Mouse (Mus musculus): ENCODE measurements around the gene Pheta2. TPM values are rescaled to one million over a fixed set of nuclear protein-coding genes. Genes with fewer than 3 reads are reported as not detected.

Pheta2 gene
- 0.26 TPM for polyA plus RNA-seq (2014; fragmentation: Illumina TruSeq; extraction: RNeasy Lipid Tissue Mini Kit (QIAGEN cat#74804); ENCODE audit: low read depth, low replicate concordance)

GRCm38 (mm10) chr15:82338593-82339112 lies at the start of gene Pheta2, which contains the start of the genes Naga and Smdt1:
TSS of gene Pheta2 (plus strand) at chr15:82338942.
TSS of gene Naga (minus strand) at chr15:82338925.
TSS of gene Smdt1 (plus strand) at chr15:82338959.

GRCm38 (mm10) chr15:82298764-82299561 lies 39.8 kb upstream of the Pheta2 start, which contains the start of gene Wbp2nl:
TSS of gene Wbp2nl (plus strand) at chr15:82298954.

GRCm38 (mm10) chr15:82354126-82354945 lies 15.6 kb downstream of the Pheta2 start, which contains the start of gene Ndufa6:
TSS of gene Ndufa6 (minus strand) at chr15:82354322.

GRCm38 (mm10) chr15:82379871-82380713 lies 41.4 kb downstream of the Pheta2 start, which contains the start of gene Cyp2d22:
TSS of gene Cyp2d22 (minus strand) at chr15:82380260.

GRCm38 (mm10) chr15:82393922-82394321 lies 55.2 kb downstream of the Pheta2 start, which contains the start of gene Cyp2d11:
TSS of gene Cyp2d11 (minus strand) at chr15:82394022.

Other genes with a start within 250 kb of the Pheta2 start
- 1.1 TPM for gene Ccdc134, start 211.0 kb upstream of the Pheta2 start, polyA plus RNA-seq (2014; fragmentation: Illumina TruSeq; extraction: RNeasy Lipid Tissue Mini Kit (QIAGEN cat#74804); ENCODE audit: low read depth, low replicate concordance)
- gene Srebf2, start 191.8 kb upstream of the Pheta2 start, polyA plus RNA-seq (2014; fragmentation: Illumina TruSeq; extraction: RNeasy Lipid Tissue Mini Kit (QIAGEN cat#74804); ENCODE audit: low read depth, low replicate concordance), result 7.5 TPM
- not detected for gene Shisa8, start 126.1 kb upstream of the Pheta2 start, polyA plus RNA-seq (2014; fragmentation: Illumina TruSeq; extraction: RNeasy Lipid Tissue Mini Kit (QIAGEN cat#74804); ENCODE audit: low read depth, low replicate concordance)
- gene Tnfrsf13c, start 114.6 kb upstream of the Pheta2 start, polyA plus RNA-seq (2014; fragmentation: Illumina TruSeq; extraction: RNeasy Lipid Tissue Mini Kit (QIAGEN cat#74804); ENCODE audit: low read depth, low replicate concordance), result not detected
- gene Cenpm, start 94.2 kb upstream of the Pheta2 start, polyA plus RNA-seq (2014; fragmentation: Illumina TruSeq; extraction: RNeasy Lipid Tissue Mini Kit (QIAGEN cat#74804); ENCODE audit: low read depth, low replicate concordance), result 2.0 TPM
- not detected for gene 1500009C09Rik, start 86.5 kb upstream of the Pheta2 start, polyA plus RNA-seq (2014; fragmentation: Illumina TruSeq; extraction: RNeasy Lipid Tissue Mini Kit (QIAGEN cat#74804); ENCODE audit: low read depth, low replicate concordance)
- not detected for gene Sept3, start 64.0 kb upstream of the Pheta2 start, polyA plus RNA-seq (2014; fragmentation: Illumina TruSeq; extraction: RNeasy Lipid Tissue Mini Kit (QIAGEN cat#74804); ENCODE audit: low read depth, low replicate concordance)
- gene Wbp2nl, start 40.0 kb upstream of the Pheta2 start, polyA plus RNA-seq (2014; fragmentation: Illumina TruSeq; extraction: RNeasy Lipid Tissue Mini Kit (QIAGEN cat#74804); ENCODE audit: low read depth, low replicate concordance), result not detected
- gene Naga, start within 50 bp of the Pheta2 start, polyA plus RNA-seq (2014; fragmentation: Illumina TruSeq; extraction: RNeasy Lipid Tissue Mini Kit (QIAGEN cat#74804); ENCODE audit: low read depth, low replicate concordance), result 10.4 TPM
- 34.1 TPM for gene Smdt1, start within 50 bp of the Pheta2 start, polyA plus RNA-seq (2014; fragmentation: Illumina TruSeq; extraction: RNeasy Lipid Tissue Mini Kit (QIAGEN cat#74804); ENCODE audit: low read depth, low replicate concordance)
- 404 TPM for gene Ndufa6, start 15.4 kb downstream of the Pheta2 start, polyA plus RNA-seq (2014; fragmentation: Illumina TruSeq; extraction: RNeasy Lipid Tissue Mini Kit (QIAGEN cat#74804); ENCODE audit: low read depth, low replicate concordance)
- 73.7 TPM for gene Cyp2d22, start 41.3 kb downstream of the Pheta2 start, polyA plus RNA-seq (2014; fragmentation: Illumina TruSeq; extraction: RNeasy Lipid Tissue Mini Kit (QIAGEN cat#74804); ENCODE audit: low read depth, low replicate concordance)
- not detected for gene Cyp2d11, start 55.1 kb downstream of the Pheta2 start, polyA plus RNA-seq (2014; fragmentation: Illumina TruSeq; extraction: RNeasy Lipid Tissue Mini Kit (QIAGEN cat#74804); ENCODE audit: low read depth, low replicate concordance)
- gene Cyp2d10, start 68.3 kb downstream of the Pheta2 start, polyA plus RNA-seq (2014; fragmentation: Illumina TruSeq; extraction: RNeasy Lipid Tissue Mini Kit (QIAGEN cat#74804); ENCODE audit: low read depth, low replicate concordance), result 174 TPM
- gene Cyp2d9, start 94.5 kb downstream of the Pheta2 start, polyA plus RNA-seq (2014; fragmentation: Illumina TruSeq; extraction: RNeasy Lipid Tissue Mini Kit (QIAGEN cat#74804); ENCODE audit: low read depth, low replicate concordance), result 18.5 TPM
- gene Cyp2d12, start 216.1 kb downstream of the Pheta2 start, polyA plus RNA-seq (2014; fragmentation: Illumina TruSeq; extraction: RNeasy Lipid Tissue Mini Kit (QIAGEN cat#74804); ENCODE audit: low read depth, low replicate concordance), result not detected

Data from liver, adult 10 weeks (tissue).